Mouse (Mus musculus) mesoderm, embryonic 11.5 days (tissue): ENCODE data around the gene 2200002J24Rik.

ENCODE experiments used
- DNase-seq: peaks from one replicate; pipeline ENCODE4 v3.0.0-alpha.2; 2012; ENCODE audit warnings: low read depth, low spot score

Gene 2200002J24Rik

DNA sequence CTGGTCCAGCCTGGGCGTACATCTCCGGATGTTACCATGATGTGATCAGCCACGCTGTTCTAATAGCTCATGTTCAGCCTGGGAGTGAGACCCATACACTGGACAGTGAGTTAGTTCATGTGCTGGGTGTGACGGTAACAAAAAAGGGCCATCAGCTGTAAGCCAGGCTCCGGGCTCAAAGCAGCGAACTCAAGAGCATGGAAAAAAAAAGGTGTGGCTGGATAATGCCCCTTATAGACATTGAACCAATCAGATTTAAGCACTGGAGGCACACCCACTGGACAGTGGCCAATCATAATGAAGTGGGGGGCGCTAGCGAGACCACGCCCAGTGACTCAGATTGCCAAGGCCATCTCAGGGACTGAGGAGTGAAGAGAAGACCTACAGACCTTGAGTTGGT is at the start of gene 2200002J24Rik:
TSS of gene 2200002J24Rik (plus strand) at position 338 of the 400 bp plus-strand sequence.
- DNase-seq, result no peak

DNA sequence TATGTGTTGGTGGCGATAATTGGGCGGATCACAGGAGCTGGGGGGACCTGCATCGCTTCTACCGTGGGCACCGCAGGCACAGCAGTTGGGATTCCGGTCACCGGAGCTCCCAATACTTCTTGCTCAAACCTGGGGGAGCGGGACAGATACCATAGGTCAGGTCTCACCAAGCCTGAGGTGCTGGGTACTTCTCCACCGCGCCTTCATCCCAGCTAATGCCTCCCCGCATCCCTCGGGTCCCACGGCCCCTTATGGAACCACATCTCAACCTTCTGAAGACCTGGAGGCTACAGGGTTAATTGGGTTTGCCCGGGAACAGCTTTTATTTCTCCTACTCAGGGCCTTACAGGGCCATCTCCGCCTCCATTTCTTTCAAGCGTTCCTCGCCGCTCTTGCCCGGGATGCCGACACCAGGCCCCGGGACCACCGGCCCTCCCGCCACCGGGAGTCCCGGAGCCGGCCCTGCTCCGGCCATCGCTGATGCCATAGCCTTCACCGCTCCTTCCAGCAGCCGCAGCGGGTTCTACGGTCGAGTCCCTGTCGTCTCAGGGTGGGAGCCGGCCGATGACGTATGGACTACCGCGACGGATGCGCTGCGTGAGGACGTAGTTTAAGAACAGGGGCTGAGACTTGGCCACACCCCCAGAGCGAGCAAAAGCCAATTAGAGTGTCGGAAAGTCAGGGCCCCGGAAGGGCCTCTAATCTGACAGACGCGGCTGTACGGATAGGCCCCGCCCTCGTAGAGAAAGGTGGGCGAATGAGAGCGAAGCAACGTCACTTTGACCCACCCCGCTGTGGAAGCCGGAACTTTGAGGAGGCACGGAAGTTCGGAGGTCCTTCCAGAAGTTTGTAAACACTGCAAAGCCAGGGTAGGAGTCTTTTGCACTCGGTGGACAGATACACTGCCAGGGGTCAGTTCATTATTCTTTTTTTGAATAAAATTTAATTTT is 48.9 kb upstream of the 2200002J24Rik start, which contains the start of gene Rbm42:
TSS of gene Rbm42 (minus strand) at position 727 of the 950 bp plus-strand sequence.
- DNase-seq, result peak; percentile 98

DNA sequence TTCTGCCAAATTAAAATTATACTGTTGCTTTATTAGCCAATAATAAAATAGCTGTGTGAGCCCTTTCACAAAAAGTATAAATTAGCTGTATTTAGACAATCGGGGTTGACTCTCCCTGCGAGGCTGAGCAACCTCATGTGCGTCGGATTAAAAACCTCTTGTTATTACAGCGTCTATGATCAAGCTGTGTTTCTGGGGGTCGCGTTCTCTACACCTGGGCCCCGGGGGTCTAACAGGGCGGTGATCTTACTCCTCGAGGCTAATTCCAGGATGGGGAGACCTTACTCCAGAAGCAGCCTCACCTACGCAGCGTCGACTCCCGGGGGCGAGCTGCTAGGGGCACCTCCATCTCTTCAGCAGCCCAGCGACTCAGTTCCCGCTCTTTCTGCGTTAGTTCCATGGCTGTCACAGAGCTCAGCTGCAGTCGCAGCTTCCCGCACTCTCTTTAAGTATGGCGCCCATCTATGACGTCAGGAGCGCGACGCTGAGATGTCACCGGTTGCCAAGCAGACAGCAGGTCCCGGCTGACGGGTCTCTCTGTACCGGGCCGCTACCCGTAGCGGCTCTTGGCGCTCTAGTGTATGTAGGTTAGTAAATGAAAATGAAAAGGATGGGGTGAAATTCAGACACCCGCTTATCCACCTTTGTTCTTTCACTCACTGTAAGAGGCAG is 34.1 kb upstream of the 2200002J24Rik start, which contains the start of gene Haus5:
TSS of gene Haus5 (minus strand) at position 466 of the 672 bp plus-strand sequence.
- peak; percentile 95 for DNase-seq

DNA sequence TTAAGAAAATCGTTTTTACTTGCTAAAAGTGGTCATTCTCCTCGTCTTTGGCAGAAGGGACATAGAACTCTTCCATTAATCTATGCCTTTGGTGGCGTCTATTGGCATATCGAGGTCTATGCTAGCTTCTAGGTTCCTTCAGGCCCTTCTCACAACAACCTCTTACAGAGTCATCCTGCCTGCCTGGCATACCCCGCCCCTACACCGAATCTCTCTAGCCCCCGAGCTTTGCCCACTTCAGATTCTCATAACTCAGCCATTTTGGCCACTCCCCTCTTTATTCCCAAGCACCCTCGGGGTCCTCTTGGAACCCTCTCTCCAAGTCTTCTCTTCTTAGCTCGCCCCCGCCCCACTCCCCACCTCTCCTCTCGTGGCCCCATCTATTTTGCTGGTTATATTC is 33.4 kb upstream of the 2200002J24Rik start:
- no peak for DNase-seq

DNA sequence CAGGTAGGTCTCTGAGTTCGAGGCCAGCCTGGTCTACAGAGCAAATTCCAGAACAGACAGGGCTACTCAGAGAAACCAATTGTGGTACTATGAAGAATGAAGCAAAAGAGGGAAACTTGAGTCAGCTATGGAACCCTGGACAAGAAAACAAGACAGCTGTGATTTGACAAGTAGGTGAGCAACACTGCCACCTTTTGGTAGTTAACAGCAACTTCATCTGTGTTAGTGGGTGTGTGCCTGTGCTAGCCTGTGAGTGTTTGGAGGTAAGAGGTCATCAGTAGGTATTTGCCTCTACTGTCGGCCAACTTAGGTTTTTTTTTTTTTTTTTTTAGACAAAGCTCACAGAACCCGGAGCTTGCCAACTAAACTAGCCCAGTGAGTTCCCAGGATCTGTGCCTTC is 29.5 kb upstream of the 2200002J24Rik start:
- peak; percentile 46 for DNase-seq

GRCm38 (mm10) chr7:30671480-30671879 is 27.2 kb upstream of the 2200002J24Rik start, which contains the start of gene Pmis2:
Gene Pmis2 (minus strand): TSS chr7:30671605.
- no peak for DNase-seq

- DNase-seq, result no peak
These were observed 20.3 kb upstream of the 2200002J24Rik start for GRCm38 (mm10) chr7:30678263-30678975.

DNA sequence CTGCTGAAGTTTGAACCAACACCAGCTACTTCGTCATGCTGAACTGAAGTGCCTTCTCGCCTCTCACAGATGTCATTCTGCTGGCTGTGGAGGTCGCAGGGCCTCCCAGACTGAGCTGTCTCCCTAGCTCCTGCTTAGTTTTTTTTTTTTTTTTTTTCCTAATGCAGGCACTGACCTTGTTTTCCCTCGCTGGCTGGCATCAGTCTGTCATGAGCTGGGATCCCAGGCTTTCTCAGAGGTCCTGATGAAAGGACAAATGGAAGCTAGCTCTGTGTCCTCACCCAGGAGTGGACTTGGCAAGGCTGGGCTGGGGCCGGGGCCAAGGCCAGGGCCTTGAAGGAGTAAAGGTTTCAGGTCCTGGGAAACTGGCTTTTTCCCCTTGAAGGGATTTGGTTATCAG is 16.8 kb upstream of the 2200002J24Rik start:
- DNase-seq, result no peak

- no peak for DNase-seq
These were observed 15.3 kb upstream of the 2200002J24Rik start for GRCm38 (mm10) chr7:30683425-30683824.

GRCm38 (mm10) chr7:30688325-30688724 is 10.4 kb upstream of the 2200002J24Rik start:
- DNase-seq, result no peak

GRCm38 (mm10) chr7:30698101-30698500 is 625 bp upstream of the 2200002J24Rik start:
- DNase-seq, result no peak

GRCm38 (mm10) chr7:30706214-30706882 is 7.6 kb downstream of the 2200002J24Rik start:
- DNase-seq, result no peak

GRCm38 (mm10) chr7:30707441-30707840 is 8.7 kb downstream of the 2200002J24Rik start:
- no peak for DNase-seq

DNA sequence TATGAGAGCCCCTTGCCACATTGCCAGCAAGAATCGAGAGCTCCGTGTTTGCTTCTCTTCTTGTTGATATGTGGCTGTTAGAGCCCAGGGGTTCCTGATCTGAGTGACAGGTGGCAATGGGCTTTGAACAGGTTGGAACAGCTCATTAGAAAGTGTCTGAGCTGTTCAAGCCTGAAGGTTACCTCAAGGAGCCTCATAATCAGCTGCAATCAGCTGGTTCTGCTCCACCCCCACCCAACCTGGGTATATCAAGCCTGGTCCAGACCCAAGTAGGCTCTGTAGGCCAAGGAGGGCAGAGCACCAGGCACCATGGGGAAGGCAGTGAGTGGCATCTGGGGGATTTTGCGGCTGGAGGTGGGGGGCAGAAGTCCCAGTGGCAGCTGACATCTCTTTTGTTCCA is 13.2 kb downstream of the 2200002J24Rik start, which contains the start of gene Atp4a:
TSS of gene Atp4a (plus strand) at position 268 of the 400 bp plus-strand sequence.
- DNase-seq, result no peak

- DNase-seq, result peak; percentile 93
These were observed 18.4 kb downstream of the 2200002J24Rik start for GRCm38 (mm10) chr7:30717006-30717715.

- DNase-seq, result no peak
These were observed 19.0 kb downstream of the 2200002J24Rik start for GRCm38 (mm10) chr7:30717716-30718046.

DNA sequence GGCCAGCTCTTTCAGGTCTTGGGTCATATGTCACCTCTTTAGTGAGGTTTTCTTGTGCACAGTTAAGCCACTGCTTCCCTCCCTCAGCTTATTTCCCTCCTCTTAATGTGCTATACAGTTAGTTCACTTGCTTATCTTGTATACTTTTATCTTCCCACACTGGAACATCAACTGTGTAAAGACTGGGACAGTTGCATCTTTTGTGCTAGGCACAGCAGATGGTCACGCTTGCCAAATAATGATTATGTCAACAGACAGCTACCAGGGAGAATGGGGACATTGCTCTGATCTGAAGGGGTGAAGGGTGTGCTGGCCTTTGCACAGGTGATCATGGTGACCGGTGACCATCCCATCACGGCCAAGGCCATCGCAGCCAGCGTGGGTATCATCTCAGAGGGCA is 20.9 kb downstream of the 2200002J24Rik start:
- no peak for DNase-seq

DNA sequence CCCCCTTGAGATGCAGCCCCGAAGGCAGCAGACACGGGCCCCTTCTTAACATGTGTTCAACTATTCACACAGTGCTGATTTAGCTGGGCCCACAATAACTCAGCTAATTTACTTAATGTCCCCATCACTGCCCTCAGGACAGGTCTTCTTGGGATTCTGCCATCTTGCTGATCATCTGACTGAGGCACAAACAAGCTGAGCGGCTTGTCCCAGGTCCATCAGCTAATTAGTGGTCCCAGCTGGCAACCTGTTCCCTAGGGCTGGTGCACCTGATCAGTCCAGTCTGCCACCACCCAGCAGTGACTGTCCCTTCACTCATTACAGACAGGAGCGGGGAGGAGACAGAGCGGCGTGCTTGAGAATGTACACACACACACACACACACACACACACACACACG is 22.6 kb downstream of the 2200002J24Rik start:
- DNase-seq, result no peak

DNA sequence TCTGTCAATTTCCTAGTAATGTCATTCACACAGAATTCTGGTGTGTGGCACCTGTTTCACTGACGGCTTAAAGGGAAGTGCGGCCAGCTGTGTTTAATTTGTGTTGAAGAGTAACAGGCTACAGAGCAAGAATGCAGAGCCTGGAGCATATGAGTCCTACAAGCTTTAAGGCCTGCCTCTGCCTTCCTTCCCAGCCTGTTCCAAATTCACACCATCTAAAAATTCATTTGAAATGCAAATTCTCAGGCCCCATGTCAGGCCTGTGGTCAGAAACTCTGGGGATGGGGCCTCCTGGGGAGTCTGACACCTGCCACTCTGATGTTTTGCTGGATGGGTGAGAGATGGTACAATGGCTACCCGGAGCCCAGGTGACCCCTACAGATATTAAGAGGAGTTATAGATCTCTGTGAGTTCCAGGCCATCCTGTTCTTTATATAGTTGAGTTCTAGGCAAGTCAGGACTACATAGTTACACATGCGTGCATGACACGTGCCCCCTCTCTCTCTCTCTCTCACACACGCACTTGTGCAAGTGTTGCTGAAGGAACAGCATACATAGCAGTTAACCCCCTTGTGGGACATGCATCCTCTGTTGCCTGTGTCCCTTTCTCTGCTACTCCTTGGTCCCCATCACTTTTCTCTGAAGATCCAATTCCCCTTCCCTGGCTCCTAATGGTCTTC is 24.7 kb downstream of the 2200002J24Rik start:
- no peak for DNase-seq

DNA sequence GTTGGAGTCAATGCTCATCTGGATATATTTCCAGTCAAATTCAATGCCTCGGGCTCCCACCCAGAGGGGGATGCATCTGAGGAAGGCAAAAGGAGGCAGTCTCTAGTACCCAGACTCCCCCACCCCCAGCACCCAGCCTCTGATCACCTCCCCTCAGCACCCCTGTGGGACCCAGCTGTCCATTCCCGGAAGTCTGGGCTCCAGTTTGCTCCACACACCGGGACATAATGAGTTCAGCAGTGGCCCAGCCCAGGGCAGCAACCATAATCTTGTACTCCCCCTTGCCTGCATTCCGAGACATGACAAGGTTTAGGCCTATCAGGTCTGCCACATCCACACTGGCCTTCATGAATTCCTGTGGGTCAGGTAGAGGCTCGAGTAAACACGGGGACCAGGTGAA is 29.5 kb downstream of the 2200002J24Rik start:
- no peak for DNase-seq
